Mouse (Mus musculus) MEL (cell line): ENCODE data around the gene Dclk1. TPM values are rescaled to one million over a fixed set of nuclear protein-coding genes. Genes with fewer than 3 reads are reported as not detected.

Experiments used
- DNase-seq: peaks from one replicate; pipeline ENCODE4 v3.0.0; 2011; ENCODE audit warnings: low read depth, low spot score
- H3K27ac ChIP-seq: 2 replicates; pipeline ENCODE4 v1.5.1; 2012; ENCODE audit warnings: low read depth, mild to moderate bottlenecking, control low read depth, low read length, moderate library complexity; ENCODE audit not compliant: control insufficient read depth
- H3K27me3 ChIP-seq, 2 experiments: fragments of 150-350 bp in 1 of 2; sonication (generic) in 1 of 2; 2 replicates each; pipeline ENCODE4 v1.6.1; 2012; ENCODE audit warnings: low read length in 2 of 2, mild to moderate bottlenecking in 2 of 2, improper control_type of control experiment in 1 of 2, moderate library complexity in 1 of 2; ENCODE audit not compliant: insufficient read depth in 2 of 2, control insufficient read depth in 1 of 2
- H3K36me3 ChIP-seq, 2 experiments: 2 replicates each; pipeline ENCODE4 v1.6.1; 2012 to 2014; ENCODE audit warnings: low read length in 2 of 2, improper control_type of control experiment in 1 of 2, inconsistent platforms in 1 of 2, mild to moderate bottlenecking in 1 of 2; ENCODE audit not compliant: insufficient read depth in 2 of 2, control insufficient read depth in 1 of 2
- H3K4me1 ChIP-seq, 2 experiments: fragments of 150-350 bp in 1 of 2; sonication (generic) in 1 of 2; 2 replicates each; pipeline ENCODE4 v1.6.1; 2012; ENCODE audit warnings: low read length in 2 of 2, improper control_type of control experiment in 1 of 2, mild to moderate bottlenecking in 1 of 2; ENCODE audit not compliant: insufficient read depth in 2 of 2, control insufficient read depth in 1 of 2
- H3K4me3 ChIP-seq, 2 experiments: fragments of 150-350 bp in 1 of 2; sonication (generic) in 1 of 2; 2 replicates each; pipeline ENCODE4 v1.5.1; 2012; ENCODE audit warnings: low read depth in 2 of 2, low read length in 2 of 2, mild to moderate bottlenecking in 2 of 2, moderate library complexity in 2 of 2, control low read depth in 1 of 2, improper control_type of control experiment in 1 of 2; ENCODE audit not compliant: control insufficient read depth in 1 of 2, insufficient read depth in 1 of 2
- H3K79me2 ChIP-seq: 2 replicates; pipeline ENCODE4 v1.6.1; 2012; ENCODE audit warnings: mild to moderate bottlenecking, low read length, moderate library complexity; ENCODE audit not compliant: control insufficient read depth, poor library complexity, insufficient read depth
- H3K9ac ChIP-seq: 2 replicates; pipeline ENCODE4 v1.6.1; 2012; ENCODE audit warnings: low read depth, mild to moderate bottlenecking, control low read depth, low read length, moderate library complexity; ENCODE audit not compliant: control insufficient read depth, poor library complexity, severe bottlenecking
- H3K9me3 ChIP-seq: fragments of 150-350 bp; sonication (generic); replicated peaks from 2 replicates; pipeline ENCODE4 v1.6.1; 2012; ENCODE audit warnings: mild to moderate bottlenecking, low read length, improper control_type of control experiment, moderate library complexity; ENCODE audit not compliant: insufficient read depth
- BHLHE40 ChIP-seq: IDR thresholded peaks from 2 replicates; pipeline ENCODE4 v1.6.1; 2012; ENCODE audit warnings: low read depth, mild to moderate bottlenecking, inconsistent platforms, low read length, improper control_type of control experiment, borderline replicate concordance
- CHD1 ChIP-seq: IDR thresholded peaks from 2 replicates; pipeline ENCODE4 v1.6.1; 2012; ENCODE audit warnings: low read depth, mild to moderate bottlenecking, inconsistent platforms, low read length, improper control_type of control experiment
- CHD2 ChIP-seq: IDR thresholded peaks from 2 replicates; pipeline ENCODE4 v1.6.1; 2011; ENCODE audit warnings: low read length, improper control_type of control experiment
- CTCF ChIP-seq, 3 experiments: IDR thresholded peaks in 2 of 3; conservative IDR thresholded peaks in 1 of 3; 2 replicates each; pipeline ENCODE4 v1.5.1; 2011 to 2012; ENCODE audit warnings: low read length in 3 of 3, low read depth in 2 of 3, mild to moderate bottlenecking in 2 of 3, improper control_type of control experiment in 1 of 3, inconsistent platforms in 1 of 3, mixed read lengths in 1 of 3, moderate library complexity in 1 of 3; ENCODE audit not compliant: control insufficient read depth in 1 of 3, insufficient read depth in 1 of 3, poor library complexity in 1 of 3, severe bottlenecking in 1 of 3
- EP300 ChIP-seq, 2 experiments: IDR thresholded peaks; 2 replicates each; pipeline ENCODE4 v1.6.1; 2011; ENCODE audit warnings: improper control_type of control experiment in 2 of 2, low read length in 2 of 2, low read depth in 1 of 2, mild to moderate bottlenecking in 1 of 2
- GATA1 ChIP-seq: IDR thresholded peaks from 2 replicates; pipeline ENCODE4 v1.6.1; 2011; ENCODE audit warnings: low read depth, low read length, improper control_type of control experiment
- HCFC1 ChIP-seq: IDR thresholded peaks from 2 replicates; pipeline ENCODE4 v1.6.1; 2012; ENCODE audit warnings: low read depth, mild to moderate bottlenecking, inconsistent platforms, low read length, improper control_type of control experiment, moderate library complexity
- JUND ChIP-seq: IDR thresholded peaks from 2 replicates; pipeline ENCODE4 v1.6.1; 2011; ENCODE audit warnings: low read depth, mild to moderate bottlenecking, improper control_type of control experiment, low read length
- MAFK ChIP-seq: IDR thresholded peaks from 2 replicates; pipeline ENCODE4 v1.6.1; 2011; ENCODE audit warnings: low read depth, mild to moderate bottlenecking, low read length, improper control_type of control experiment, borderline replicate concordance
- MAX ChIP-seq: IDR thresholded peaks from 2 replicates; pipeline ENCODE4 v1.6.1; 2011; ENCODE audit warnings: low read length, improper control_type of control experiment
- MAZ ChIP-seq: IDR thresholded peaks from 2 replicates; pipeline ENCODE4 v1.6.1; 2012; ENCODE audit warnings: low read depth, mild to moderate bottlenecking, inconsistent platforms, low read length, improper control_type of control experiment
- MEF2A ChIP-seq: IDR thresholded peaks from 2 replicates; pipeline ENCODE4 v1.6.1; 2014; ENCODE audit warnings: low read depth, mild to moderate bottlenecking, inconsistent platforms, low read length, improper control_type of control experiment; ENCODE audit not compliant: poor library complexity, insufficient replicate concordance, severe bottlenecking; ENCODE audit errors: extremely low read depth
- MYB ChIP-seq: IDR thresholded peaks from 2 replicates; pipeline ENCODE4 v1.6.1; 2011; ENCODE audit warnings: mild to moderate bottlenecking, low read depth, low read length, improper control_type of control experiment
- MYC ChIP-seq: IDR thresholded peaks from 2 replicates; pipeline ENCODE4 v1.6.1; 2011; ENCODE audit warnings: low read depth, mild to moderate bottlenecking, low read length, improper control_type of control experiment, moderate library complexity
- NELFE ChIP-seq: IDR thresholded peaks from 2 replicates; pipeline ENCODE4 v1.6.1; 2011; ENCODE audit warnings: low read depth, low read length, improper control_type of control experiment
- NRF1 ChIP-seq: IDR thresholded peaks from 2 replicates; pipeline ENCODE4 v1.6.1; 2014; ENCODE audit warnings: low read depth, mild to moderate bottlenecking, inconsistent platforms, low read length, improper control_type of control experiment, moderate library complexity; ENCODE audit not compliant: poor library complexity, insufficient read depth, severe bottlenecking
- POLR2AphosphoS2 ChIP-seq: IDR thresholded peaks from 2 replicates; pipeline ENCODE4 v1.6.1; 2011; ENCODE audit warnings: low read length, improper control_type of control experiment
- POLR2AphosphoS5 ChIP-seq: IDR thresholded peaks from 2 replicates; pipeline ENCODE4 v1.6.1; 2012; ENCODE audit warnings: low read depth, borderline replicate concordance, mild to moderate bottlenecking, inconsistent platforms, low read length, moderate library complexity, mixed read lengths
- RAD21 ChIP-seq: IDR thresholded peaks from 2 replicates; pipeline ENCODE4 v1.6.1; 2011; ENCODE audit warnings: mild to moderate bottlenecking, low read depth, low read length, improper control_type of control experiment
- RCOR1 ChIP-seq: IDR thresholded peaks from 2 replicates; pipeline ENCODE4 v1.6.1; 2012; ENCODE audit warnings: low read depth, mild to moderate bottlenecking, inconsistent platforms, low read length, improper control_type of control experiment
- SMC3 ChIP-seq: IDR thresholded peaks from 2 replicates; pipeline ENCODE4 v1.6.1; 2011; ENCODE audit warnings: low read depth, low read length, improper control_type of control experiment
- TAL1 ChIP-seq: IDR thresholded peaks from 2 replicates; pipeline ENCODE4 v1.6.1; 2012; ENCODE audit warnings: mild to moderate bottlenecking, inconsistent platforms, low read length, moderate library complexity, mixed read lengths
- TBP ChIP-seq: IDR thresholded peaks from 2 replicates; pipeline ENCODE4 v1.8.0; 2011; ENCODE audit warnings: low read depth, low read length, improper control_type of control experiment
- USF1 ChIP-seq: IDR thresholded peaks from 2 replicates; pipeline ENCODE4 v1.6.1; 2014; ENCODE audit warnings: low read depth, mild to moderate bottlenecking, inconsistent platforms, low read length, improper control_type of control experiment, moderate library complexity
- USF2 ChIP-seq, 2 experiments: IDR thresholded peaks; 2 replicates each; pipeline ENCODE4 v1.6.1; 2011 to 2012; ENCODE audit warnings: improper control_type of control experiment in 2 of 2, low read length in 2 of 2, borderline replicate concordance in 1 of 2, inconsistent platforms in 1 of 2, low read depth in 1 of 2, mild to moderate bottlenecking in 1 of 2; ENCODE audit not compliant: insufficient read depth in 1 of 2
- ZC3H11A ChIP-seq: IDR thresholded peaks from 2 replicates; pipeline ENCODE4 v1.6.1; 2012; ENCODE audit warnings: low read depth, mild to moderate bottlenecking, inconsistent platforms, low read length, improper control_type of control experiment
- ZNF384 ChIP-seq: IDR thresholded peaks from 2 replicates; pipeline ENCODE4 v1.6.1; 2012; ENCODE audit warnings: low read depth, mild to moderate bottlenecking, inconsistent platforms, low read length, improper control_type of control experiment
- polyA plus RNA-seq, 2 experiments: library from polyadenylated mRNA; stranded (reverse) in 1 of 2; unstranded in 1 of 2; fragments of >175 nt in 1 of 2; fragments of >200 nt in 1 of 2; gene quantifications; 2 replicates each; pipeline versions ENCODE4 v1.2.1 to v1.2.4; 2012; ENCODE audit warnings: low replicate concordance in 2 of 2, low read depth in 1 of 2; ENCODE audit not compliant: insufficient read length in 2 of 2, insufficient read depth in 1 of 2, missing spikeins in 1 of 2
- total RNA-seq: library from RNA; depleted of rRNA; stranded (reverse); fragments of 300-350 nt; gene quantifications from 2 replicates; pipeline ENCODE4 v1.2.3, GENCODE M21; 2012

Dclk1 gene
- total and polyA plus RNA-seq, 3 experiments: not detected

GRCm38 (mm10) chr3:55336895-55337294 is 94.7 kb downstream of the Dclk1 start:
- Histone ChIP-seq H3K27ac (no peak overlapping the region), H3K9ac (no peak overlapping the region), H3K4me1 (no peaks in the 10 kb centered on the region), H3K79me2 (no peaks in the 10 kb centered on the region), H3K4me3 (no peak overlapping the region), H3K27me3 (no peaks in the 10 kb centered on the region; a peak in 1 of 4 replicates), H3K9me3 (no peaks in the 10 kb centered on the region), H3K36me3 (no peaks in the 10 kb centered on the region)
- DNase-seq: no peak
- TF ChIP-seq CHD2 (no peak), JUND (no peak), TAL1 (no peak), NRF1 (no peak), BHLHE40 (no peak), RCOR1 (no peak), USF1 (no peak), TBP (no peak), MEF2A (no peak), MAFK (no peak), MYC (no peak), HCFC1 (no peak), POLR2AphosphoS2 (no peak), RAD21 (no peak), ZC3H11A (no peak), USF2 (IDR thresholded peaks at IDR 0.05; ENCODE audit: borderline replicate concordance in 1 of 2, insufficient read depth in 1 of 2, low read depth in 1 of 2, low read length in 2 of 2) (no peak), NELFE (no peak), MYB (no peak), CHD1 (no peak), MAZ (no peak)

GRCm38 (mm10) chr3:55337671-55338070 is 95.5 kb downstream of the Dclk1 start:
- Histone ChIP-seq H3K4me3 (no peak overlapping the region), H3K9ac (no peak overlapping the region), H3K4me1 (no peaks in the 10 kb centered on the region), H3K36me3 (no peaks in the 10 kb centered on the region), H3K79me2 (no peaks in the 10 kb centered on the region), H3K27me3 (no peaks in the 10 kb centered on the region; a peak in 1 of 4 replicates), H3K9me3 (no peaks in the 10 kb centered on the region), H3K27ac (no peak overlapping the region)
- DNase-seq: no peak
- TF ChIP-seq POLR2AphosphoS5 (no peak), MAX (no peak), MAFK (no peak), RAD21 (no peak), CHD2 (no peak), TBP (no peak), BHLHE40 (no peak), TAL1 (no peak), CTCF (IDR thresholded peaks at IDR 0.05 in 2 of 3, conservative IDR thresholded peaks at IDR 0.05 in 1 of 3; ENCODE audit: control insufficient read depth in 1 of 3, insufficient read depth in 1 of 3, low read depth in 2 of 3, low read length in 3 of 3, poor library complexity in 1 of 3, severe bottlenecking in 1 of 3) (no peak), ZC3H11A (no peak), SMC3 (no peak), ZNF384 (no peak), EP300 (IDR thresholded peaks at IDR 0.05; ENCODE audit: low read depth in 1 of 2, low read length in 2 of 2) (no peak), NELFE (no peak), GATA1 (no peak), NRF1 (no peak), USF1 (no peak)
